In genomic region chr19:36257748-36258538, GRCm38 (mm10) we compare ENCODE assay signal across 8 mouse cellular contexts.
DNase-seq lines count a peak whose midpoint lies in the region; ATAC-seq and TF ChIP-seq lines count a peak whose summit lies in the region.

No protein-coding gene starts in this region.

- no peak for TF ChIP-seq POLR2A in limb, embryonic 14.5 days (IDR thresholded peaks at IDR 0.05; ENCODE audit: borderline replicate concordance, extremely low read depth, insufficient read depth, insufficient read length)

- H3K4me2 ChIP-seq in limb, embryonic 14.5 days (replicated peaks; ENCODE audit: low read depth, low read length, severe bottlenecking): no peak overlapping the region
- H3K4me2 ChIP-seq in forebrain, embryonic 16.5 days (ENCODE audit: low read length): no peak overlapping the region
- 0 out of 2 replicates have a peak overlapping the region, but pooled peaks have one; percentile 14 for H3K4me2 ChIP-seq in heart, embryonic 16.5 days (ENCODE audit: low read depth, low read length)
- H3K4me2 ChIP-seq in intestine, embryonic 15.5 days (replicated peaks): no peak overlapping the region
- H3K4me2 ChIP-seq in kidney, embryonic 14.5 days (replicated peaks; ENCODE audit: low read depth, low read length): no peak overlapping the region

- no peaks in the 10 kb centered on the region for H3K27me3 ChIP-seq in limb, embryonic 14.5 days (ENCODE audit: control insufficient read depth, insufficient read depth, low read length)
- H3K27me3 ChIP-seq in limb, embryonic 10.5 days (ENCODE audit: low read depth, poor library complexity, severe bottlenecking): no peaks in the 10 kb centered on the region
- no peaks in the 10 kb centered on the region for H3K27me3 ChIP-seq in forebrain, embryonic 16.5 days (replicated peaks; ENCODE audit: control insufficient read depth, insufficient read depth, low read length)
- H3K27me3 ChIP-seq in heart, embryonic 16.5 days (ENCODE audit: control insufficient read depth, insufficient read depth, low read length): no peaks in the 10 kb centered on the region
- H3K27me3 ChIP-seq in intestine, embryonic 15.5 days (replicated peaks): no peaks in the 10 kb centered on the region
- no peaks in the 10 kb centered on the region for H3K27me3 ChIP-seq in kidney, embryonic 14.5 days (ENCODE audit: control insufficient read depth, insufficient read depth, low read length)

- H3K4me1 ChIP-seq in limb, embryonic 14.5 days (ENCODE audit: control insufficient read depth, insufficient read depth, low read length): no peaks in the 10 kb centered on the region
- H3K4me1 ChIP-seq in limb, embryonic 10.5 days: peaks cover 4% of the 10 kb centered on the region; the same call in 1 of the 2 replicates
- H3K4me1 ChIP-seq in forebrain, embryonic 16.5 days (replicated peaks; ENCODE audit: control insufficient read depth, insufficient read depth, low read length): peaks cover 14% of the 10 kb centered on the region
- peaks cover 28% of the 10 kb centered on the region for H3K4me1 ChIP-seq in heart, embryonic 16.5 days (ENCODE audit: control insufficient read depth, insufficient read depth, low read length)
- H3K4me1 ChIP-seq in intestine, embryonic 15.5 days (replicated peaks): no peaks in the 10 kb centered on the region
- H3K4me1 ChIP-seq in kidney, embryonic 14.5 days (ENCODE audit: control insufficient read depth, insufficient read depth, low read length): no peaks in the 10 kb centered on the region

- H3K36me3 ChIP-seq in limb, embryonic 14.5 days (ENCODE audit: control insufficient read depth, insufficient read depth, low read length): no peaks in the 10 kb centered on the region
- H3K36me3 ChIP-seq in limb, embryonic 10.5 days: no peaks in the 10 kb centered on the region
- no peaks in the 10 kb centered on the region for H3K36me3 ChIP-seq in forebrain, embryonic 16.5 days (ENCODE audit: control insufficient read depth, insufficient read depth)
- H3K36me3 ChIP-seq in heart, embryonic 16.5 days (ENCODE audit: control insufficient read depth, insufficient read depth): no peaks in the 10 kb centered on the region
- no peaks in the 10 kb centered on the region for H3K36me3 ChIP-seq in intestine, embryonic 15.5 days
- no peaks in the 10 kb centered on the region for H3K36me3 ChIP-seq in kidney, embryonic 14.5 days (ENCODE audit: control insufficient read depth, insufficient read depth, low read length)

- H3K9me3 ChIP-seq in limb, embryonic 14.5 days (ENCODE audit: control insufficient read depth, low read length): no peaks in the 10 kb centered on the region
- no peaks in the 10 kb centered on the region for H3K9me3 ChIP-seq in limb, embryonic 10.5 days (replicated peaks)
- H3K9me3 ChIP-seq in forebrain, embryonic 16.5 days (ENCODE audit: control insufficient read depth, low read length): no peaks in the 10 kb centered on the region
- no peaks in the 10 kb centered on the region for H3K9me3 ChIP-seq in heart, embryonic 16.5 days (replicated peaks; ENCODE audit: control insufficient read depth, low read length)
- H3K9me3 ChIP-seq in intestine, embryonic 15.5 days: no peaks in the 10 kb centered on the region
- H3K9me3 ChIP-seq in kidney, embryonic 14.5 days (ENCODE audit: control insufficient read depth, low read length): no peaks in the 10 kb centered on the region

- peak; percentile 8 for DNase-seq in limb, embryonic 14.5 days (ENCODE audit: low spot score)
- no peak for DNase-seq in limb, embryonic 10.5 days (ENCODE audit: low spot score)
- DNase-seq in left cerebral cortex, postnatal 4 days: peak; percentile 51

- no peak for ATAC-seq in limb, embryonic 14.5 days (ENCODE audit: low FRiP score, low read depth)
- ATAC-seq in forebrain, embryonic 16.5 days: peak; percentile 79
- peak; percentile 87 for ATAC-seq in heart, embryonic 16.5 days (replicated peaks; ENCODE audit: extremely low read depth, insufficient read depth, low FRiP score)
- ATAC-seq in intestine, embryonic 15.5 days: no peak
- ATAC-seq in granulocyte monocyte progenitor cell, adult 5-6 weeks (replicated peaks; ENCODE audit: poor library complexity, severe bottlenecking): no peak
- no peak for ATAC-seq in kidney, embryonic 14.5 days (ENCODE audit: low FRiP score, low TSS enrichment)

- no peak overlapping the region for H3K27ac ChIP-seq in limb, embryonic 14.5 days (replicated peaks; ENCODE audit: low read depth, low read length)
- no peak overlapping the region for H3K27ac ChIP-seq in limb, embryonic 10.5 days
- no peak overlapping the region for H3K27ac ChIP-seq in forebrain, embryonic 16.5 days (ENCODE audit: low read length)
- H3K27ac ChIP-seq in heart, embryonic 16.5 days (ENCODE audit: low read length): peak overlapping the region; percentile 91
- H3K27ac ChIP-seq in intestine, embryonic 15.5 days: no peak overlapping the region
- H3K27ac ChIP-seq in kidney, embryonic 14.5 days (ENCODE audit: low read depth, low read length): no peak overlapping the region

- 67% methylated on average over 10 of the region's 10 CpGs for WGBS in limb, embryonic 14.5 days
- WGBS in limb, embryonic 10.5 days: 84% methylated on average over 10 of the region's 10 CpGs
- 48% methylated on average over 10 of the region's 10 CpGs for WGBS in forebrain, embryonic 16.5 days
- whole genome bisulfite sequencing in heart, embryonic 16.5 days: 29% methylated on average over 10 of the region's 10 CpGs
- WGBS in intestine, embryonic 15.5 days: 60% methylated on average over 10 of the region's 10 CpGs
- WGBS in kidney, embryonic 14.5 days: 61% methylated on average over 10 of the region's 10 CpGs

- H3K9ac ChIP-seq in limb, embryonic 14.5 days (ENCODE audit: low read depth, low read length, severe bottlenecking): no peak overlapping the region
- H3K9ac ChIP-seq in forebrain, embryonic 16.5 days (replicated peaks; ENCODE audit: low read depth, low read length): no peak overlapping the region
- H3K9ac ChIP-seq in heart, embryonic 16.5 days (ENCODE audit: low read length): peak overlapping the region; percentile 51; the same call in 1 of the 2 replicates
- no peak overlapping the region for H3K9ac ChIP-seq in intestine, embryonic 15.5 days
- H3K9ac ChIP-seq in kidney, embryonic 14.5 days (ENCODE audit: low read depth, low read length): no peak overlapping the region

- no peak overlapping the region for H3K4me3 ChIP-seq in limb, embryonic 14.5 days (replicated peaks; ENCODE audit: low read length)
- H3K4me3 ChIP-seq in limb, embryonic 10.5 days: no peak overlapping the region
- no peak overlapping the region for H3K4me3 ChIP-seq in forebrain, embryonic 16.5 days (replicated peaks; ENCODE audit: low read length)
- H3K4me3 ChIP-seq in heart, embryonic 16.5 days (ENCODE audit: low read length): no peak overlapping the region
- H3K4me3 ChIP-seq in intestine, embryonic 15.5 days (replicated peaks): no peak overlapping the region
- no peak overlapping the region for H3K4me3 ChIP-seq in kidney, embryonic 14.5 days (ENCODE audit: low read length)

- intact Hi-C loops in left cerebral cortex, postnatal 4 days (cut with DNase I): no loop called here

Comparison
In these comparisons a context has a peak if more than half of its experiments do, and no peak if none do; other contexts are left out.
1. ATAC-seq: peak in forebrain, embryonic 16.5 days (single experiment) and heart, embryonic 16.5 days (single experiment); none in limb, embryonic 14.5 days (single experiment), intestine, embryonic 15.5 days (single experiment), granulocyte monocyte progenitor cell, adult 5-6 weeks (single experiment) and kidney, embryonic 14.5 days (single experiment).